Mouse (Mus musculus): ENCODE measurements around the gene Nmral1. TPM values are rescaled to one million over a fixed set of nuclear protein-coding genes. Genes with fewer than 3 reads are reported as not detected.

The Nmral1 gene
- polyA plus RNA-seq, 1 experiment from 2014 or later: 28.4 TPM

DNA sequence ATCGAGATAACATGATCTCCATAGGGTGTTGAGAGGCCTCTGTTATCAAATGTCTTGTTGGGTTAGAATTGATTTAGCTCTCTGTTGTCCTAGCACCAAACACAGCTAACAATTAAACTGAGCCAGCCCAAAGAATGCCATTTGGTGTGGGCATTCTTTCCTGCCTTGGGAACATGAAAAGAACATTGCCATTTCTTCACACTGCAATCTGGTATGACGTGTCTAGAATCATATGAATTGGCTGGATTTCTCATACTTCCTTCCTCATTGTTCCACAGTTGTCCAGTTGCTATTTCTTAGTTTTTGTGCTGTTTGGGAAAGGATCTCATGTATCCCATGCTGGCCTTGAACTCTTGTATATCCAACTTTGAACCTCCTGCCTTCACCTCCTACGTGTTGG lies 34.9 kb upstream of the Nmral1 start:
- Histone ChIP-seq H3K27ac (replicated peaks in 1 of 2; ENCODE audit: control insufficient read depth in 1 of 2, insufficient read depth in 1 of 2, low read depth in 2 of 2, low read length in 2 of 2) (no peak overlapping the region), H3K9me3 (ENCODE audit: control insufficient read depth, low read length) (no peaks in the 10 kb centered on the region), H3K4me1 (ENCODE audit: control insufficient read depth in 2 of 2, insufficient read depth in 2 of 2, low read length in 2 of 2) (peaks cover 0 to 19% of the 10 kb centered on the region in 2 experiments; a peak in 2 of 4 replicates), H3K4me2 (ENCODE audit: low read length) (no peak overlapping the region), H3K4me3 (ENCODE audit: control insufficient read depth in 1 of 2, insufficient read depth in 1 of 2, low read depth in 1 of 2, low read length in 2 of 2) (no peak overlapping the region), H3K27me3 (ENCODE audit: control insufficient read depth, insufficient read depth, low read length) (no peaks in the 10 kb centered on the region), H3K9ac (ENCODE audit: low read length) (no peak overlapping the region), H3K36me3 (ENCODE audit: control insufficient read depth, insufficient read depth, low read length) (0 out of 2 replicates have a peak, but pooled peaks cover 3% of the 10 kb centered on the region)
- 83% methylated on average over 3 of the region's 3 CpGs for WGBS
- ATAC-seq (ENCODE audit: insufficient number of reproducible peaks, insufficient read depth, low FRiP score, low read depth): no peak

- no peak for ATAC-seq (ENCODE audit: insufficient number of reproducible peaks, insufficient read depth, low FRiP score, low read depth)
- H3K9me3 ChIP-seq (ENCODE audit: control insufficient read depth, low read length): no peaks in the 10 kb centered on the region
- H3K4me2 ChIP-seq (ENCODE audit: low read length): no peak overlapping the region
- H3K27ac ChIP-seq (replicated peaks in 1 of 2; ENCODE audit: control insufficient read depth in 1 of 2, insufficient read depth in 1 of 2, low read depth in 2 of 2, low read length in 2 of 2): no peak overlapping the region
- no peak overlapping the region for H3K4me3 ChIP-seq (ENCODE audit: control insufficient read depth in 1 of 2, insufficient read depth in 1 of 2, low read depth in 1 of 2, low read length in 2 of 2)
- H3K27me3 ChIP-seq (ENCODE audit: control insufficient read depth, insufficient read depth, low read length): no peaks in the 10 kb centered on the region
- peaks cover 0 to 11% of the 10 kb centered on the region in 2 experiments; a peak in 2 of 4 replicates for H3K4me1 ChIP-seq (ENCODE audit: control insufficient read depth in 2 of 2, insufficient read depth in 2 of 2, low read length in 2 of 2)
- H3K9ac ChIP-seq (ENCODE audit: low read length): no peak overlapping the region
- H3K36me3 ChIP-seq (ENCODE audit: control insufficient read depth, insufficient read depth, low read length): 0 out of 2 replicates have a peak, but pooled peaks cover 3% of the 10 kb centered on the region
- WGBS: 93% methylated on average over 3 of the region's 3 CpGs
Measured at GRCm38 (mm10) chr16:4752155-4752554, 33.0 kb upstream of the Nmral1 start.

- WGBS: 100% methylated on average over 1 of the region's 1 CpGs
- Histone ChIP-seq H3K4me3 (ENCODE audit: control insufficient read depth in 1 of 2, insufficient read depth in 1 of 2, low read depth in 1 of 2, low read length in 2 of 2) (no peak overlapping the region), H3K36me3 (ENCODE audit: control insufficient read depth, insufficient read depth, low read length) (no peaks in the 10 kb centered on the region), H3K27ac (replicated peaks in 1 of 2; ENCODE audit: control insufficient read depth in 1 of 2, insufficient read depth in 1 of 2, low read depth in 2 of 2, low read length in 2 of 2) (no peak overlapping the region), H3K4me2 (ENCODE audit: low read length) (no peak overlapping the region), H3K27me3 (ENCODE audit: control insufficient read depth, insufficient read depth, low read length) (no peaks in the 10 kb centered on the region), H3K4me1 (ENCODE audit: control insufficient read depth in 2 of 2, insufficient read depth in 2 of 2, low read length in 2 of 2) (no peaks in the 10 kb centered on the region), H3K9me3 (ENCODE audit: control insufficient read depth, low read length) (no peaks in the 10 kb centered on the region), H3K9ac (ENCODE audit: low read length) (no peak overlapping the region)
- ATAC-seq (ENCODE audit: insufficient number of reproducible peaks, insufficient read depth, low FRiP score, low read depth): no peak
Measured at GRCm38 (mm10) chr16:4742186-4742585, 23.0 kb upstream of the Nmral1 start.

DNA sequence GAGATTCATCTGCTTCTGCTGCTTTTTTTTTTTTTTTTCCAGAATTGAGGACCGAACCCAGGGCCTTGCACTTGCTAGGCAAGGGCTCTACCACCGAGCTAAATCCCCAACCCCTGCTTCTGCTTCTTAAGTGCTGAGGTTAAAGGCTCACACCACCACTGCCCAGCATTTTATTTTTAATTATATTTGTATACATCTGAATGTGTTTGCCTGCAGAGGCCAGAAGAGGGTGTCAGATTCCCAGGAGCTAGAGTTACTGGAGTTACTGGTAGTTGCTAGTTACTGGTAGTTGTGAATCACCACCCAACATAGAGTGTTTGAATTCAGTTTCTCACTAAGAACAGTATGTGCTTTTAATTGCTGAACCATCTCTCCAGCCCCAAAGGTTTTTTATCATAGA lies 20.8 kb upstream of the Nmral1 start:
- 87% methylated on average over 2 of the region's 2 CpGs for WGBS
- 0 out of 2 replicates have a peak, but pooled peaks cover 3% of the 10 kb centered on the region for H3K36me3 ChIP-seq (ENCODE audit: control insufficient read depth, insufficient read depth, low read length)
- no peak for ATAC-seq (ENCODE audit: insufficient number of reproducible peaks, insufficient read depth, low FRiP score, low read depth)

GRCm38 (mm10) chr16:4736262-4736661 lies 17.1 kb upstream of the Nmral1 start:
- H3K9me3 ChIP-seq (ENCODE audit: control insufficient read depth, low read length): no peaks in the 10 kb centered on the region
- no peak overlapping the region for H3K4me2 ChIP-seq (ENCODE audit: low read length)
- no peak overlapping the region for H3K27ac ChIP-seq (replicated peaks in 1 of 2; ENCODE audit: control insufficient read depth in 1 of 2, insufficient read depth in 1 of 2, low read depth in 2 of 2, low read length in 2 of 2)
- ATAC-seq (ENCODE audit: insufficient number of reproducible peaks, insufficient read depth, low FRiP score, low read depth): no peak
- H3K9ac ChIP-seq (ENCODE audit: low read length): no peak overlapping the region
- H3K27me3 ChIP-seq (ENCODE audit: control insufficient read depth, insufficient read depth, low read length): no peaks in the 10 kb centered on the region
- H3K4me3 ChIP-seq (ENCODE audit: control insufficient read depth in 1 of 2, insufficient read depth in 1 of 2, low read depth in 1 of 2, low read length in 2 of 2): no peak overlapping the region
- WGBS: 88% methylated on average over 2 of the region's 2 CpGs
- 0 out of 2 replicates have a peak, but pooled peaks cover 3% of the 10 kb centered on the region for H3K36me3 ChIP-seq (ENCODE audit: control insufficient read depth, insufficient read depth, low read length)
- H3K4me1 ChIP-seq (ENCODE audit: control insufficient read depth in 2 of 2, insufficient read depth in 2 of 2, low read length in 2 of 2): no peaks in the 10 kb centered on the region

More for the DNA sequence above, 20.8 kb upstream of the Nmral1 start:
- Histone ChIP-seq H3K9me3 (ENCODE audit: control insufficient read depth, low read length) (no peaks in the 10 kb centered on the region), H3K4me2 (ENCODE audit: low read length) (no peak overlapping the region), H3K4me1 (ENCODE audit: control insufficient read depth in 2 of 2, insufficient read depth in 2 of 2, low read length in 2 of 2) (no peaks in the 10 kb centered on the region), H3K27ac (replicated peaks in 1 of 2; ENCODE audit: control insufficient read depth in 1 of 2, insufficient read depth in 1 of 2, low read depth in 2 of 2, low read length in 2 of 2) (no peak overlapping the region), H3K9ac (ENCODE audit: low read length) (no peak overlapping the region), H3K4me3 (ENCODE audit: control insufficient read depth in 1 of 2, insufficient read depth in 1 of 2, low read depth in 1 of 2, low read length in 2 of 2) (no peak overlapping the region), H3K27me3 (ENCODE audit: control insufficient read depth, insufficient read depth, low read length) (no peaks in the 10 kb centered on the region)

- Histone ChIP-seq H3K36me3 (ENCODE audit: control insufficient read depth, insufficient read depth, low read length) (0 out of 2 replicates have a peak, but pooled peaks cover 3% of the 10 kb centered on the region), H3K9me3 (ENCODE audit: control insufficient read depth, low read length) (no peaks in the 10 kb centered on the region), H3K4me1 (ENCODE audit: control insufficient read depth in 2 of 2, insufficient read depth in 2 of 2, low read length in 2 of 2) (peaks cover 0 to 23% of the 10 kb centered on the region in 2 experiments; a peak in 1 of 4 replicates), H3K4me2 (ENCODE audit: low read length) (no peak overlapping the region), H3K27ac (replicated peaks in 1 of 2; ENCODE audit: control insufficient read depth in 1 of 2, insufficient read depth in 1 of 2, low read depth in 2 of 2, low read length in 2 of 2) (no peak overlapping the region), H3K9ac (ENCODE audit: low read length) (no peak overlapping the region), H3K4me3 (ENCODE audit: control insufficient read depth in 1 of 2, insufficient read depth in 1 of 2, low read depth in 1 of 2, low read length in 2 of 2) (no peak overlapping the region), H3K27me3 (ENCODE audit: control insufficient read depth, insufficient read depth, low read length) (no peaks in the 10 kb centered on the region)
- no peak for ATAC-seq (ENCODE audit: insufficient number of reproducible peaks, insufficient read depth, low FRiP score, low read depth)
- WGBS: 77% methylated on average over 3 of the region's 3 CpGs
Measured at GRCm38 (mm10) chr16:4730776-4731358, 11.7 kb upstream of the Nmral1 start.

GRCm38 (mm10) chr16:4727963-4728362 lies 8.8 kb upstream of the Nmral1 start:
- no peak for ATAC-seq (ENCODE audit: insufficient number of reproducible peaks, insufficient read depth, low FRiP score, low read depth)
- Histone ChIP-seq H3K4me2 (ENCODE audit: low read length) (peak overlapping the region; percentile 89), H3K36me3 (ENCODE audit: control insufficient read depth, insufficient read depth, low read length) (no peaks in the 10 kb centered on the region), H3K4me1 (ENCODE audit: control insufficient read depth in 2 of 2, insufficient read depth in 2 of 2, low read length in 2 of 2) (peaks cover 0 to 23% of the 10 kb centered on the region in 2 experiments; a peak in 1 of 4 replicates), H3K27me3 (ENCODE audit: control insufficient read depth, insufficient read depth, low read length) (no peaks in the 10 kb centered on the region), H3K9me3 (ENCODE audit: control insufficient read depth, low read length) (no peaks in the 10 kb centered on the region), H3K9ac (ENCODE audit: low read length) (no peak overlapping the region), H3K27ac (replicated peaks in 1 of 2; ENCODE audit: control insufficient read depth in 1 of 2, insufficient read depth in 1 of 2, low read depth in 2 of 2, low read length in 2 of 2) (peak overlapping the region in 1 of 2 experiments; percentile 0; a peak in 1 of 4 replicates), H3K4me3 (ENCODE audit: control insufficient read depth in 1 of 2, insufficient read depth in 1 of 2, low read depth in 1 of 2, low read length in 2 of 2) (peak overlapping the region in 1 of 2 experiments; percentile 98; a peak in 1 of 4 replicates)
- 27% methylated on average over 1 of the region's 1 CpGs for WGBS

Data from heart, embryonic 14.5 days (tissue).